Mouse (Mus musculus) frontal cortex, postnatal 25 days (tissue): ENCODE data around the gene Trappc2l.
A peak's percentile ranks its signal among the peaks of the same experiment; 100 is the strongest.

Experiments used
- DNase-seq, 2 experiments: peaks; one replicate each; pipeline ENCODE4 v3.0.0; 2022; ENCODE audit warnings: low spot score in 2 of 2

The Trappc2l gene

GRCm38 (mm10) chr8:122656056-122656999 lies 44.9 kb downstream of the Trappc2l start:
- DNase-seq: no peak

- DNase-seq: no peak
These were observed 46.8 kb downstream of the Trappc2l start for GRCm38 (mm10) chr8:122658149-122658806.

GRCm38 (mm10) chr8:122658807-122659160 lies 47.3 kb downstream of the Trappc2l start:
- no peak for DNase-seq

GRCm38 (mm10) chr8:122660022-122660421 lies 48.6 kb downstream of the Trappc2l start:
- no peak for DNase-seq

DNA sequence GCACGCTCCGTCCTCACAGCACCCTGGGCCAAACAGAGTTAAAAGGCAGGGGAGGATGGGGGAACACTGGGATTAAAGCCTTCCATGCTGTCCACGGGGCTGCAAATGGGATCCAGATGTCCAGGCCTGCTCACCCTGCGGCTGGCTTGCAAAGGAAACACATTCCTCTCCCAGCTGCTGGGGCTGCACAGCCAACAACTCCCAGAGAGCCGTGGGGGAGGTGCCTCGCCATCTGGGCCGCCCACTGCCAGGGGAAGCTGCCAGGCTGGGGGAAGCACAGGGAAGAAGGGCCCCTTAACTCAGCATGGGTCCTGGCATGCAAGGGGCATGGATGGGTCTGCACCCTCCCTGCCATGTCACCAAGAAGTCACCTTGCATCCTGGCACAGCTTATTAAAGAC lies 49.7 kb downstream of the Trappc2l start:
- peak; percentile 42 to 54 for DNase-seq

GRCm38 (mm10) chr8:122661894-122662293 lies 50.5 kb downstream of the Trappc2l start:
- DNase-seq: no peak

GRCm38 (mm10) chr8:122663106-122663505 lies 51.7 kb downstream of the Trappc2l start:
- DNase-seq: no peak

GRCm38 (mm10) chr8:122663670-122664069 lies 52.2 kb downstream of the Trappc2l start:
- no peak for DNase-seq

GRCm38 (mm10) chr8:122665221-122665620 lies 53.8 kb downstream of the Trappc2l start:
- no peak for DNase-seq

GRCm38 (mm10) chr8:122665667-122666316 lies 54.4 kb downstream of the Trappc2l start:
- no peak for DNase-seq
